Mouse (Mus musculus) layer of hippocampus, adult 9-11 months (tissue): ENCODE data around the gene Fadd.

Experiments
- DNase-seq: peaks from one replicate; pipeline ENCODE4 v3.0.0; 2022

Gene Fadd

DNA sequence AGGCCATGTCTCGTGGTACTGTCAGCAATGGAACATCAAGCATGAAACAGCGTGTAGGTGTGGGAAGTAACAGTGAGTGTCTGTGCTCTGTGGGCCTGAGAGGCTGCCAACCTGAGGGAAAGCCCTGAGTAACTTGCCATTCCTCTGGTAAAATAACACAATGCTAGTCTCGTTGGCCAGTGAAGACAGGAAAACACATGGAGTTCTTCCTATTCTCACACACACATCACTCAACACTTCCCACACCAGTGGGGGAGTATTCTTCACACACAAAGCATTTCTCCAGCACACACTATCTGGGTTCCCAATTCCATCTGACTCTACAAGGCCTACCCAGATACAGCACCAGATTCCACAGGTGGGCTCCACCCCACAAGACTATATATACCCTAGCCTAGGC, 52.4 kb downstream of the Fadd start:
- DNase-seq: no peak

DNA sequence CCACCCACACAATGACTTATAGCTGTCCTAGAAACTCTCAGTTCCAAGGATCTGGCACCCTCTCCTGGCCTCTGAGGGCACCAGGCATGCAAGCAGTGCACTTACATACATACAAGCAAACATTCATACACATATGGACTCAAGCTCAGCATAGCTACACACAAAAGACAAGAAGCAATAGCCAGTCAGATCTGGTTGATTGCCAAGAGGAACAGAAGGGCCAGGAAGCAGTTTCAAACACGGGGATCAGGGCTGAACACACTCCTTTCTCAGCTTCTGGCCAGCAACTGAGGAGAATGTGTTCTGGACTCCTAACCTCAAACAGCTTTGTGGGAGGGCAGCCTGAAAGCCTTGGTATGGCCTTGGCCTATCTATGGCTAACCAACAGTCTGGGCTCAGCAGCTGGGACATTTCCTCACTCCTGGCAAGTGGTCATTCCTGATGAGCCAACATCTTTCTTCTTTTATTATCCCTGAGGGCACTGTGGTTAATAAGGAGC, 54.5 kb downstream of the Fadd start:
- no peak for DNase-seq
